Mouse (Mus musculus): ENCODE data around the gene Sept4. TPM values are rescaled to one million over a fixed set of nuclear protein-coding genes. Genes with fewer than 3 reads are reported as not detected.

The Sept4 gene
- polyA plus RNA-seq, 1 experiment = 25.7 TPM

DNA sequence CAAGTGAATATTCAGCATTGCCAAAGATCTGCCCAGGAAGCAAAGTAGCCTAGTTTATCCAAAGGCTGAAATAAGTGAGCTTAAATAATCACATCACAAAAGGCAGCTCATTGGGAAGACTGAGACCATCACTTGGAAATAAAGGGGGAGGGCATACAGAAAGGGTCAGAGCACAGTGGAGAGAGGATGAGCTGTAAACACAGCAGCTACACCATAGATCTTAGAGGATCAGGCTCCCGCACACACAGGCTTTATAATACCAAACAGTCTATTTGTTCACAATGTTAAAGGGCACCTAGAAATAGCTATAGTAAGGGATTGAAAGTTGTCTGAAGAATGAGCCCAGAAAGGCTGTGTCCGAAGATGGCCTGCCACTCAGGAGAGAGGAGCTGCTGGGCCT is 70.1 kb downstream of the Sept4 start:
- 46% methylated on average over 2 of the region's 2 CpGs for WGBS
- no peaks in the 10 kb centered on the region for H3K27me3 ChIP-seq (ENCODE audit: control insufficient read depth, insufficient read depth, low read length)
- peak overlapping the region; percentile 61 for H3K4me3 ChIP-seq (ENCODE audit: extremely low read depth, insufficient read depth, insufficient read length)
- TF ChIP-seq CTCF (IDR thresholded peaks at IDR 0.05; ENCODE audit: extremely low read depth, insufficient read depth, insufficient read length, insufficient replicate concordance) (no peak), POLR2A (IDR thresholded peaks at IDR 0.05; ENCODE audit: low read depth, low read length) (no peak)
- H3K27ac ChIP-seq (ENCODE audit: insufficient read depth, low read length) = 0 out of 2 replicates have a peak overlapping the region, but pooled peaks have one; percentile 47
- DNase-seq (ENCODE audit: low read depth in 1 of 2, low spot score in 2 of 2) = no peak
- H3K36me3 ChIP-seq (ENCODE audit: control insufficient read depth, insufficient read depth, low read length) = no peaks in the 10 kb centered on the region
- H3K4me1 ChIP-seq (ENCODE audit: control insufficient read depth, insufficient read depth, insufficient read length) = peaks cover 5% of the 10 kb centered on the region

DNA sequence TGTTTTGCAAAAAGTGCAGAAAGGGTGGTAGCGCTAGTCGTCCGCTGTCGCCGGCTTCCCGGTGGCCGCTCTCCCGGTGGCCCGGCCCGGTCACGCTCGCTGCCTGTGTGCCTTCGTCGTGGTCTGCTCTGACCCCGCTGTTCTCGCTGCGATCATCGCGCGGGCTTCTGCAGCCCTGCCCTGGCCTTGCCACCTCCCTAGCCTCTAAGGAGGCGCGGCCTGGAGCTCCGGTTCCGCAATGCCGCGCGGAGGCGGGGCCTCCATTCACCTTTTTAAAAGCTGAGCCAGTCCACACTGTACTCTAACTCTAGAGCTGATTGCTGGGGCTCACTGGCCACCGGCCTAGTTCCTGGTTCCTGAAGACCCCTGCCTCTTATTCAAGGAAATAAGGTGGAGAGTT is 70.5 kb downstream of the Sept4 start:
- Histone ChIP-seq H3K27me3 (ENCODE audit: control insufficient read depth, insufficient read depth, low read length) (no peaks in the 10 kb centered on the region), H3K27ac (ENCODE audit: insufficient read depth, low read length) (peak overlapping the region; percentile 47; the same call in 1 of the 2 replicates), H3K36me3 (ENCODE audit: control insufficient read depth, insufficient read depth, low read length) (no peaks in the 10 kb centered on the region), H3K4me1 (ENCODE audit: control insufficient read depth, insufficient read depth, insufficient read length) (peaks cover 5% of the 10 kb centered on the region), H3K4me3 (ENCODE audit: extremely low read depth, insufficient read depth, insufficient read length) (peak overlapping the region; percentile 61)
- TF ChIP-seq POLR2A (IDR thresholded peaks at IDR 0.05; ENCODE audit: low read depth, low read length) (peak; percentile 26; the same call in 1 of the 2 replicates), CTCF (IDR thresholded peaks at IDR 0.05; ENCODE audit: extremely low read depth, insufficient read depth, insufficient read length, insufficient replicate concordance) (no peak)
- DNase-seq (ENCODE audit: low read depth in 1 of 2, low spot score in 2 of 2) = peak in 1 of 2 experiments; percentile 43
- WGBS = 1% methylated on average over 29 of the region's 29 CpGs

Other genes with a start within 250 kb of the Sept4 start
- gene Ppm1e, start 209.9 kb upstream of the Sept4 start, polyA plus RNA-seq (2012; rRNA removed) = 0.86 and 1.4 TPM in 2 replicates
- 0.56 and 0.67 TPM in 2 replicates for gene Rad51c, start 163.9 kb upstream of the Sept4 start, polyA plus RNA-seq (2012; rRNA removed)
- 0.16 TPM in 2 replicates for gene Tex14, start 163.8 kb upstream of the Sept4 start, polyA plus RNA-seq (2012; rRNA removed)
- not detected in 2 replicates for gene Gm11492, start 2.2 kb upstream of the Sept4 start, polyA plus RNA-seq (2012; rRNA removed)
- 23.8 and 28.1 TPM in 2 replicates for gene Mtmr4, start 23.3 kb downstream of the Sept4 start, polyA plus RNA-seq (2012; rRNA removed)
- 0.01 TPM in 1 of 2 replicates, not detected in the other for gene Hsf5, start 48.3 kb downstream of the Sept4 start, polyA plus RNA-seq (2012; rRNA removed)
- 3.5 and 4.9 TPM in 2 replicates for gene Rnf43, start 93.8 kb downstream of the Sept4 start, polyA plus RNA-seq (2012; rRNA removed)
- 59.1 and 62.2 TPM in 2 replicates for gene Supt4a, start 168.6 kb downstream of the Sept4 start, polyA plus RNA-seq (2012; rRNA removed)
- gene Tspoap1, start 191.6 kb downstream of the Sept4 start, polyA plus RNA-seq (2012; rRNA removed) = 6.1 and 6.2 TPM in 2 replicates
- gene Mpo, start 224.7 kb downstream of the Sept4 start, polyA plus RNA-seq (2012; rRNA removed) = 21.9 and 28.7 TPM in 2 replicates